In genomic region chr2:104134150-104135056, GRCm38 (mm10) we compare ENCODE assay signal across 8 mouse cellular contexts. TPM values are rescaled to one million over a fixed set of nuclear protein-coding genes. Genes with fewer than 3 reads are reported as not detected.
DNase-seq lines count a peak whose midpoint lies in the region; ATAC-seq and TF ChIP-seq lines count a peak whose summit lies in the region.

No protein-coding gene starts in this region.

- no peak overlapping the region for H3K4me2 ChIP-seq in midbrain, embryonic 16.5 days (ENCODE audit: low read length)

- TF ChIP-seq CTCF in kidney, adult 2 months (conservative IDR thresholded peaks at IDR 0.05; ENCODE audit: insufficient read depth, insufficient read length, low read depth, low read length), result peak; percentile 86

- peak; percentile 86 for ATAC-seq in midbrain, embryonic 16.5 days

- H3K27ac ChIP-seq in kidney, adult 2 months (ENCODE audit: insufficient read depth, low read depth, low read length), result no peak overlapping the region
- no peak overlapping the region for H3K27ac ChIP-seq in midbrain, embryonic 16.5 days (ENCODE audit: low read length)

- H3K9ac ChIP-seq in midbrain, embryonic 16.5 days (ENCODE audit: low read depth, low read length), result no peak overlapping the region

- DNase-seq in ovary, postnatal 36 days (ENCODE audit: low spot score), result peak; percentile 28
- DNase-seq in ovary, postnatal 10 days (ENCODE audit: low spot score), result no peak
- DNase-seq in cerebellum, postnatal 10 days, result peak; percentile 82 to 87
- DNase-seq in frontal cortex, postnatal 36 days (ENCODE audit: low spot score in 2 of 2), result peak; percentile 62 to 84
- DNase-seq in kidney, adult 2 months, result peak; percentile 85
- DNase-seq in left cerebral cortex, postnatal 4 days, result peak; percentile 58
- DNase-seq in splenic B cell, adult 2 months (ENCODE audit: low read depth, low spot score), result peak; percentile 79

- TF ChIP-seq POLR2A in kidney, adult 2 months (IDR thresholded peaks at IDR 0.05; ENCODE audit: low read depth, low read length), result no peak

- H3K9me3 ChIP-seq in midbrain, embryonic 16.5 days (replicated peaks; ENCODE audit: control insufficient read depth, low read length, poor library complexity, severe bottlenecking), result no peaks in the 10 kb centered on the region

- 43% methylated on average over 8 of the region's 8 CpGs for WGBS in kidney, adult 2 months
- WGBS in midbrain, embryonic 16.5 days, result 48% methylated on average over 8 of the region's 8 CpGs

- intact Hi-C loops in left cerebral cortex, postnatal 4 days (cut with DNase I), result loop anchor here (5.0 kb wide), 2 partner anchors 288 to 448 kb away; no protein-coding TSS in a partner anchor

- H3K36me3 ChIP-seq in kidney, adult 2 months (ENCODE audit: control insufficient read depth, insufficient read depth, low read length), result no peaks in the 10 kb centered on the region
- no peaks in the 10 kb centered on the region for H3K36me3 ChIP-seq in midbrain, embryonic 16.5 days (ENCODE audit: control insufficient read depth, insufficient read depth, low read length)
- H3K36me3 ChIP-seq in splenic B cell, adult 2 months (ENCODE audit: control insufficient read depth, insufficient read depth, low read length, poor library complexity, severe bottlenecking), result no peaks in the 10 kb centered on the region

- no peak overlapping the region for H3K4me3 ChIP-seq in kidney, adult 2 months (ENCODE audit: insufficient read depth, low read depth, low read length)
- H3K4me3 ChIP-seq in midbrain, embryonic 16.5 days (ENCODE audit: low read depth, low read length), result no peak overlapping the region

- H3K4me1 ChIP-seq in kidney, adult 2 months (ENCODE audit: control insufficient read depth, insufficient read depth, low read length), result 0 out of 2 replicates have a peak, but pooled peaks cover 2% of the 10 kb centered on the region
- H3K4me1 ChIP-seq in midbrain, embryonic 16.5 days (ENCODE audit: control insufficient read depth, insufficient read depth, low read length), result no peaks in the 10 kb centered on the region

- H3K27me3 ChIP-seq in kidney, adult 2 months (replicated peaks; ENCODE audit: control insufficient read depth, insufficient read depth, low read length), result no peaks in the 10 kb centered on the region
- no peaks in the 10 kb centered on the region for H3K27me3 ChIP-seq in midbrain, embryonic 16.5 days (ENCODE audit: control insufficient read depth, insufficient read depth, low read depth, low read length)
- H3K27me3 ChIP-seq in splenic B cell, adult 2 months (ENCODE audit: control insufficient read depth, insufficient read depth, low read length, poor library complexity, severe bottlenecking), result no peaks in the 10 kb centered on the region

RNA-seq across cellular contexts. Expression of gene A930018P22Rik, which starts 11.8 kb away (rescaled TPM):
- 0.12 and 0.19 TPM in 2 replicates for polyA plus RNA-seq in kidney, adult 2 months (2012; rRNA removed)
- not detected for total RNA-seq in left cerebral cortex, postnatal 4 days (2021)
- not detected in 2 replicates for polyA plus RNA-seq in midbrain, embryonic 16.5 days (2015; fragmentation: Nextera tagmentation; extraction: Ambion mirVana)

RNA-seq across cellular contexts. Expression of gene Cd59a, which starts 38.8 kb away (rescaled TPM):
- polyA plus RNA-seq in kidney, adult 2 months (2012; rRNA removed), result 31.1 and 31.6 TPM in 2 replicates
- total RNA-seq in left cerebral cortex, postnatal 4 days (2021), result 1 to 10 TPM; 1.6 to 2.5 TPM
- polyA plus RNA-seq in midbrain, embryonic 16.5 days (2015; fragmentation: Nextera tagmentation; extraction: Ambion mirVana), result 11.2 and 11.3 TPM in 2 replicates
